Comparison of ENCODE assay signal across 8 mouse cellular contexts in genomic region chr13:55486029-55486794, GRCm38 (mm10). TPM values are rescaled to one million over a fixed set of nuclear protein-coding genes. Genes with fewer than 3 reads are reported as not detected.
DNase-seq lines count a peak whose midpoint lies in the region; ATAC-seq and TF ChIP-seq lines count a peak whose summit lies in the region.

No protein-coding gene starts in this region.

- H3K27ac ChIP-seq in forebrain, embryonic 13.5 days: peak overlapping the region; percentile 99
- H3K27ac ChIP-seq in limb, embryonic 11.5 days (replicated peaks; ENCODE audit: low read depth, low read length): no peak overlapping the region

- no peak for TF ChIP-seq CTCF in C2C12 (IDR thresholded peaks at IDR 0.05; ENCODE audit: control insufficient read depth, insufficient read depth, insufficient read length)

- peaks cover 8% of the 10 kb centered on the region for H3K79me3 ChIP-seq in C2C12 (ENCODE audit: low read depth)

- no peaks in the 10 kb centered on the region for H3K27me3 ChIP-seq in C2C12 (ENCODE audit: control insufficient read depth, insufficient read depth, insufficient read length)
- no peaks in the 10 kb centered on the region for H3K27me3 ChIP-seq in forebrain, embryonic 13.5 days
- H3K27me3 ChIP-seq in limb, embryonic 11.5 days (ENCODE audit: control insufficient read depth, insufficient read depth, low read length): no peaks in the 10 kb centered on the region

- peak overlapping the region; percentile 98 for H3K4me2 ChIP-seq in forebrain, embryonic 13.5 days
- H3K4me2 ChIP-seq in limb, embryonic 11.5 days (ENCODE audit: low read depth, severe bottlenecking): peak overlapping the region; percentile 98

- peaks cover 56% of the 10 kb centered on the region for H3K4me1 ChIP-seq in forebrain, embryonic 13.5 days
- H3K4me1 ChIP-seq in limb, embryonic 11.5 days (ENCODE audit: control insufficient read depth, insufficient read depth, low read length): peaks cover 37% of the 10 kb centered on the region

- 35% methylated on average over 14 of the region's 14 CpGs for WGBS in forebrain, embryonic 13.5 days
- WGBS in limb, embryonic 11.5 days: 40% methylated on average over 14 of the region's 14 CpGs

- peak; percentile 64 for DNase-seq in gastrocnemius, postnatal 10 days
- no peak for DNase-seq in gastrocnemius, adult 18-20 months (ENCODE audit: low spot score)
- peak; percentile 43 for DNase-seq in limb, embryonic 11.5 days (ENCODE audit: low spot score)
- peak; percentile 43 for DNase-seq in retina, embryonic 14.5 days (ENCODE audit: low spot score)
- DNase-seq in adrenal gland, adult 18-20 months (ENCODE audit: low spot score in 2 of 2): no peak
- DNase-seq in layer of hippocampus, postnatal 36 days: no peak

- no peaks in the 10 kb centered on the region for H3K9me3 ChIP-seq in forebrain, embryonic 13.5 days (replicated peaks)
- H3K9me3 ChIP-seq in limb, embryonic 11.5 days (ENCODE audit: control insufficient read depth, low read length): no peaks in the 10 kb centered on the region

- H3K36me3 ChIP-seq in C2C12 (ENCODE audit: control insufficient read depth, insufficient read depth): no peaks in the 10 kb centered on the region
- H3K36me3 ChIP-seq in forebrain, embryonic 13.5 days (ENCODE audit: poor library complexity, severe bottlenecking): peaks cover 26% of the 10 kb centered on the region
- H3K36me3 ChIP-seq in limb, embryonic 11.5 days (ENCODE audit: control insufficient read depth, insufficient read depth, low read length): peaks cover 14% of the 10 kb centered on the region; the same call in 1 of the 2 replicates

- peak overlapping the region; percentile 100 for H3K9ac ChIP-seq in forebrain, embryonic 13.5 days
- H3K9ac ChIP-seq in limb, embryonic 11.5 days (ENCODE audit: low read length): peak overlapping the region; percentile 100

- H3K79me2 ChIP-seq in C2C12 (ENCODE audit: control insufficient read depth, insufficient read depth): peaks cover 27% of the 10 kb centered on the region

- peak overlapping the region; percentile 49 for H3K4me3 ChIP-seq in C2C12 (ENCODE audit: insufficient read depth, poor library complexity, severe bottlenecking)
- peak overlapping the region; percentile 99 for H3K4me3 ChIP-seq in forebrain, embryonic 13.5 days
- H3K4me3 ChIP-seq in limb, embryonic 11.5 days (ENCODE audit: low read depth, low read length): peak overlapping the region; percentile 100

- no peak overlapping the region for H3ac ChIP-seq in C2C12 (ENCODE audit: control insufficient read depth, insufficient read length, low read depth)

- ATAC-seq in forebrain, embryonic 13.5 days: no peak
- 0 out of 2 replicates have a peak, but pooled peaks have one; percentile 5 for ATAC-seq in limb, embryonic 11.5 days (ENCODE audit: insufficient number of reproducible peaks, low FRiP score, low TSS enrichment, low read depth)

TF ChIP-seq in C2C12, 6 proteins besides CTCF, POLR2A, EP300 and RAD21:
- TF ChIP-seq CEBPB (IDR thresholded peaks at IDR 0.05; ENCODE audit: low read depth): no peak
- no peak for TF ChIP-seq MAX (IDR thresholded peaks at IDR 0.05)
- TF ChIP-seq FOSL1 (IDR thresholded peaks at IDR 0.05; ENCODE audit: insufficient read depth, low read length, poor library complexity, severe bottlenecking): no peak
- TF ChIP-seq USF1 (IDR thresholded peaks at IDR 0.05; ENCODE audit: low read depth): no peak
- no peak for TF ChIP-seq MYOG (IDR thresholded peaks at IDR 0.05; ENCODE audit: control insufficient read depth, extremely low read depth, insufficient read length)
- TF ChIP-seq MYOD1 (IDR thresholded peaks at IDR 0.05; ENCODE audit: control insufficient read depth, insufficient read length, low read depth): no peak
TF ChIP-seq in C2C12: peak in this region for 0.

RNA-seq across cellular contexts. Expression of gene Dbn1, which starts 1.7 kb away (rescaled TPM):
- 10 to 100 TPM; 52.6 to 71.2 TPM for total RNA-seq in gastrocnemius, postnatal 10 days (2021)
- 1 to 10 TPM; 4.0 to 6.2 TPM for total RNA-seq in gastrocnemius, adult 18-20 months (2021)
- 87.7 TPM for polyA plus RNA-seq in C2C12 (2012; fragmentation: generic; extraction: Trizol)
- 639 and 641 TPM in 2 replicates for polyA plus RNA-seq in forebrain, embryonic 13.5 days (2015; fragmentation: Nextera tagmentation; extraction: Ambion mirVana)
- 299 and 318 TPM in 2 replicates for polyA plus RNA-seq in limb, embryonic 11.5 days (2014; fragmentation: Nextera tagmentation; extraction: Ambion mirVana)
- 10 to 100 TPM; 11.1 to 16.2 TPM for total RNA-seq in adrenal gland, adult 18-20 months (2021)
- total RNA-seq in layer of hippocampus, postnatal 36 days (2021): 100 to 1,000 TPM; 388 to 393 TPM

RNA-seq across cellular contexts. Expression of gene Prr7, which starts 22.1 kb away (rescaled TPM):
- total RNA-seq in gastrocnemius, postnatal 10 days (2021): 1 to 10 TPM; 2.1 to 2.5 TPM
- under 1 TPM in 1 of 2 experiments, not detected in 1; 0.21 TPM for total RNA-seq in gastrocnemius, adult 18-20 months (2021)
- polyA plus RNA-seq in C2C12 (2012; fragmentation: generic; extraction: Trizol): 10.8 TPM
- 1.6 and 2.2 TPM in 2 replicates for polyA plus RNA-seq in forebrain, embryonic 13.5 days (2015; fragmentation: Nextera tagmentation; extraction: Ambion mirVana)
- polyA plus RNA-seq in limb, embryonic 11.5 days (2014; fragmentation: Nextera tagmentation; extraction: Ambion mirVana): 1.1 and 1.6 TPM in 2 replicates
- 1 to 10 TPM; 1.9 to 2.2 TPM for total RNA-seq in adrenal gland, adult 18-20 months (2021)
- 10 to 100 TPM; 86.1 to 86.6 TPM for total RNA-seq in layer of hippocampus, postnatal 36 days (2021)

RNA-seq across cellular contexts. Expression of gene Pdlim7, which starts 27.3 kb away (rescaled TPM):
- 100 to 1,000 TPM; 458 to 513 TPM for total RNA-seq in gastrocnemius, postnatal 10 days (2021)
- total RNA-seq in gastrocnemius, adult 18-20 months (2021): 100 to 1,000 TPM; 450 to 533 TPM
- polyA plus RNA-seq in C2C12 (2012; fragmentation: generic; extraction: Trizol): 344 TPM
- 152 and 157 TPM in 2 replicates for polyA plus RNA-seq in forebrain, embryonic 13.5 days (2015; fragmentation: Nextera tagmentation; extraction: Ambion mirVana)
- polyA plus RNA-seq in limb, embryonic 11.5 days (2014; fragmentation: Nextera tagmentation; extraction: Ambion mirVana): 154 and 155 TPM in 2 replicates
- total RNA-seq in adrenal gland, adult 18-20 months (2021): 10 to 100 TPM; 11.6 to 26.8 TPM
- total RNA-seq in layer of hippocampus, postnatal 36 days (2021): 10 to 100 TPM; 89.6 to 94.1 TPM

RNA-seq across cellular contexts. Expression of gene Grk6, which starts 41.3 kb away (rescaled TPM):
- 10 to 100 TPM; 17.4 to 22.3 TPM for total RNA-seq in gastrocnemius, postnatal 10 days (2021)
- 10 to 100 TPM in 1 of 2 experiments, 1 to 10 TPM in 1; 8.6 to 10.4 TPM for total RNA-seq in gastrocnemius, adult 18-20 months (2021)
- polyA plus RNA-seq in C2C12 (2012; fragmentation: generic; extraction: Trizol): 81.9 TPM
- polyA plus RNA-seq in forebrain, embryonic 13.5 days (2015; fragmentation: Nextera tagmentation; extraction: Ambion mirVana): 24.9 and 26.9 TPM in 2 replicates
- 60.4 and 68.2 TPM in 2 replicates for polyA plus RNA-seq in limb, embryonic 11.5 days (2014; fragmentation: Nextera tagmentation; extraction: Ambion mirVana)
- 10 to 100 TPM; 27.1 to 33.1 TPM for total RNA-seq in adrenal gland, adult 18-20 months (2021)
- 10 to 100 TPM; 67.7 to 71.1 TPM for total RNA-seq in layer of hippocampus, postnatal 36 days (2021)

RNA-seq across cellular contexts. Expression of gene Dok3, which starts 42.9 kb away (rescaled TPM):
- 1 to 10 TPM; 2.0 to 4.0 TPM for total RNA-seq in gastrocnemius, postnatal 10 days (2021)
- total RNA-seq in gastrocnemius, adult 18-20 months (2021): 1 to 10 TPM in 1 of 2 experiments, under 1 TPM in 1; 0.93 to 1.0 TPM
- polyA plus RNA-seq in C2C12 (2012; fragmentation: generic; extraction: Trizol): 0.83 TPM
- polyA plus RNA-seq in forebrain, embryonic 13.5 days (2015; fragmentation: Nextera tagmentation; extraction: Ambion mirVana): 2.1 and 3.7 TPM in 2 replicates
- 1.6 and 2.7 TPM in 2 replicates for polyA plus RNA-seq in limb, embryonic 11.5 days (2014; fragmentation: Nextera tagmentation; extraction: Ambion mirVana)
- total RNA-seq in adrenal gland, adult 18-20 months (2021): 1 to 10 TPM; 5.1 to 5.3 TPM
- total RNA-seq in layer of hippocampus, postnatal 36 days (2021): 10 to 100 TPM; 17.0 to 20.6 TPM

Comparison
In these comparisons a context has a peak if more than half of its experiments do, and no peak if none do; other contexts are left out.
1. DNase-seq: peak in gastrocnemius, postnatal 10 days (single experiment), limb, embryonic 11.5 days (single experiment) and retina, embryonic 14.5 days (single experiment); none in gastrocnemius, adult 18-20 months (single experiment), adrenal gland, adult 18-20 months (0 of 2) and layer of hippocampus, postnatal 36 days (0 of 2).
2. H3K4me3 ChIP-seq: peak in every context shown above with its lines; median percentile 100 in limb, embryonic 11.5 days; 99 in forebrain, embryonic 13.5 days; 49 in C2C12.
3. RNA of gene Dbn1, which starts 1.7 kb away (total RNA-seq): 388 to 393 TPM in layer of hippocampus, postnatal 36 days; 52.6 to 71.2 TPM in gastrocnemius, postnatal 10 days, 11.1 to 16.2 TPM in adrenal gland, adult 18-20 months and 4.0 to 6.2 TPM in gastrocnemius, adult 18-20 months; every median in the first group is over 4 times any median in the second.
4. RNA of gene Prr7, which starts 22.1 kb away (total RNA-seq): 86.1 to 86.6 TPM in layer of hippocampus, postnatal 36 days; 2.1 to 2.5 TPM in gastrocnemius, postnatal 10 days, 1.9 to 2.2 TPM in adrenal gland, adult 18-20 months and 0.21 TPM in gastrocnemius, adult 18-20 months; every median in the first group is over 10 times any median in the second.
5. RNA of gene Pdlim7, which starts 27.3 kb away (total RNA-seq): 450 to 533 TPM in gastrocnemius, adult 18-20 months and 458 to 513 TPM in gastrocnemius, postnatal 10 days; 89.6 to 94.1 TPM in layer of hippocampus, postnatal 36 days and 11.6 to 26.8 TPM in adrenal gland, adult 18-20 months; every median in the first group is over 4 times any median in the second.